Mouse (Mus musculus) MEL (cell line): Measurements from ENCODE around the gene Osbpl9.

Source experiments
- CTCF ChIP-seq, 3 experiments: IDR thresholded peaks in 2 of 3; conservative IDR thresholded peaks in 1 of 3; 2 replicates each; pipeline ENCODE4 v1.5.1; 2011 to 2012; ENCODE audit warnings: low read length in 3 of 3, low read depth in 2 of 3, mild to moderate bottlenecking in 2 of 3, improper control_type of control experiment in 1 of 3, inconsistent platforms in 1 of 3, mixed read lengths in 1 of 3, moderate library complexity in 1 of 3; ENCODE audit not compliant: control insufficient read depth in 1 of 3, insufficient read depth in 1 of 3, poor library complexity in 1 of 3, severe bottlenecking in 1 of 3
- ELF1 ChIP-seq: IDR thresholded peaks from 2 replicates; pipeline ENCODE4 v1.6.1; 2014; ENCODE audit warnings: low read depth, mild to moderate bottlenecking, inconsistent platforms, low read length, improper control_type of control experiment, moderate library complexity
- GABPA ChIP-seq: IDR thresholded peaks from 2 replicates; pipeline ENCODE4 v1.6.1; 2012; ENCODE audit warnings: low read depth, mild to moderate bottlenecking, inconsistent platforms, low read length, improper control_type of control experiment, moderate library complexity
- GATA1 ChIP-seq: IDR thresholded peaks from 2 replicates; pipeline ENCODE4 v1.6.1; 2011; ENCODE audit warnings: low read depth, low read length, improper control_type of control experiment
- USF1 ChIP-seq: IDR thresholded peaks from 2 replicates; pipeline ENCODE4 v1.6.1; 2014; ENCODE audit warnings: low read depth, mild to moderate bottlenecking, inconsistent platforms, low read length, improper control_type of control experiment, moderate library complexity
- ZNF384 ChIP-seq: IDR thresholded peaks from 2 replicates; pipeline ENCODE4 v1.6.1; 2012; ENCODE audit warnings: low read depth, mild to moderate bottlenecking, inconsistent platforms, low read length, improper control_type of control experiment

- TF ChIP-seq ELF1 (no peak), USF1 (no peak), GABPA (no peak), CTCF (IDR thresholded peaks at IDR 0.05 in 2 of 3, conservative IDR thresholded peaks at IDR 0.05 in 1 of 3; ENCODE audit: control insufficient read depth in 1 of 3, insufficient read depth in 1 of 3, low read depth in 2 of 3, low read length in 3 of 3, poor library complexity in 1 of 3, severe bottlenecking in 1 of 3) (no peak), ZNF384 (no peak), GATA1 (no peak)
These were observed 92.4 kb downstream of the Osbpl9 start for GRCm38 (mm10) chr4:109109686-109110085.
